Mouse (Mus musculus): Measurements from ENCODE around the gene Rapgef3.

GRCm38 (mm10) chr15:97723536-97724345 lies 44.0 kb downstream of the Rapgef3 start:
- no peak for TF ChIP-seq CTCF (IDR thresholded peaks at IDR 0.05)
- no peak for TF ChIP-seq EP300 (IDR thresholded peaks at IDR 0.05)

Measured in lung, postnatal 0 days (tissue).